Mouse (Mus musculus): ENCODE data around the gene Ift122. TPM values are rescaled to one million over a fixed set of nuclear protein-coding genes. Genes with fewer than 3 reads are reported as not detected.
A peak's percentile ranks its signal among the peaks of the same experiment; 100 is the strongest.

Ift122 gene
- 1 to 10 TPM; 6.5 to 7.4 TPM for total RNA-seq (2021)
- long read RNA-seq, experiment 1, full-length matches to known transcripts, result 7 of 11 reads
- long read RNA-seq, experiment 1, partial matches to known transcripts, result 3 of 11 reads
- long read RNA-seq, experiment 1, other reads (novel, unspliced or antisense), result 1 of 11 reads
- long read RNA-seq, experiment 2, partial matches to known transcripts, result 1 of 3 reads
- long read RNA-seq, experiment 2, other reads (novel, unspliced or antisense), result 2 of 3 reads

DNA sequence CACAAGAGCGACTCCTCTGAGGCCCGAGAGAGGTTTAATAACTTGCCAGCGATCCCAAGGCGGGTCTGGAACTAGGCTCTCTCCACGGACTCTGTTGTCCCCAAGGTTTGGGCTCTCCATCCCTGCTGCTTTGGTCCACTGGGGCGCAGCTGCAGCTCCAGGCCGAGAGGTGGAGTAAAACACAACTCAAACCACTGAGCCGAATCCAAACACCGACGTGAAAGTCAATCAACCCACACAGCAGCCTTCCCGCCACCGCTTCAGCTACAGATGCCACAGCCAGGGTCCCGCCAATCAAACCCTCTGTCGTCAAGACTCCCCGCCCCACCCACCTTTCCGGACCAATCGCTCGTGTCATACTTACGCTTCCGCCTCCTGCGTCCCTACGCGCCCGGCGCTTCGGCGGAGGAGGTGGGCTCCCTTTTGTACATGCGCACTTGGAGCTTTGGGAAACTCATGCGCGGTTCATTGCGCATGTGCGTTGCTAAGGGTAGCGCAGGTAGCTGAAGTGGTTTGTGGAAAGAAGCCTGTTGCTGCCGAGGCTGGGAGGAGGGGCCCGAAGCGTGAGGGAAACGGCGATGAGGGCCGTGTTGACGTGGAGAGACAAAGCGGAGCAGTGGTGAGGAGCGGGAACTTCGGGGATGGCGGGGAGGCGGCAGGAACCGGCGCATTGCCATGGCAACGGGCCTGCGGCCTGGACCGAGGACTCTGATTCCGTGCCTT lies at the start of gene Ift122, which contains the start of gene Mbd4:
Gene Ift122, plus strand, starts transcription at position 380 of the 723 bp plus-strand sequence.
Gene Mbd4, minus strand, starts transcription at position 281 of the 723 bp plus-strand sequence.
- peak; percentile 97 to 99 for DNase-seq

DNA sequence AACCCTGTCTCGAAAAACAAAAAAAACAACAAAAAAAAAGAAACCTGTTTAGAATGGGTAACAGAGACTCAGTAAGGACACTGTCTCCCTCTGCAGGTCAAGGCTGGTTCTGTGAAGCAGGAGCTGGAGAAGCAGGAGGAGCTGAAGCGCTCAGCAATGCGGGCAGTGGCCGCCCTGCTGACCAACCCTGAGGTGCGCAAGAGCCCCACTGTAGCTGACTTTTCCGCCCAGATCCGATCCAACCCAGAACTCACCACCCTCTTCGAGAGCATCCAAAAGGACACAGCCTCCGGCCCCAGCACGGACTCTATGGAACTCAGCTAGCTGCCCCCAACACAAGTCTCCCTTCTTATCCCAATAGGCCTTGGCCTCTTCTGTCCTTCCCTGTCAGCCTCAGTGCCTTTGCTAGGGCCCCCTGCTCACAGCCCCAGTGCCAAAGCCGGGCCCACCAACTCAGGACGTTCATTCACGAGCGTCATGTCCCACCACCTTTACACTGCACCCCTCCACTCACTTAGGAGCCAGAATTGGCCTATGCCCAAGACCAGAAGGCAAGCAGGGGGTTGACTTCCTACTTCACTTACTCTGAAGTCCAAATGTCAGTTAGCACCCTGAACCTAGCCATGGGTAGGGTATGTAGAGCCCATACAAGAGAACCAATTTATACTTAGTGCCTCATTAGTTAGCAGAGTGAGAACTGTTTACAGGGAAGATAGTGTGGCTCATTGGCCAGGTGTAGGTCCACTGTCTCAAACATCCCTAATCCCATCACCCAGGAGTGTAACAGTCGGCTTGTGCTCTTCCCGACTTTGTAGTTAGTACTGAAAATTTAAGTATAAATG lies 49.5 kb upstream of the Ift122 start:
- DNase-seq, result peak; percentile 55 to 81

DNA sequence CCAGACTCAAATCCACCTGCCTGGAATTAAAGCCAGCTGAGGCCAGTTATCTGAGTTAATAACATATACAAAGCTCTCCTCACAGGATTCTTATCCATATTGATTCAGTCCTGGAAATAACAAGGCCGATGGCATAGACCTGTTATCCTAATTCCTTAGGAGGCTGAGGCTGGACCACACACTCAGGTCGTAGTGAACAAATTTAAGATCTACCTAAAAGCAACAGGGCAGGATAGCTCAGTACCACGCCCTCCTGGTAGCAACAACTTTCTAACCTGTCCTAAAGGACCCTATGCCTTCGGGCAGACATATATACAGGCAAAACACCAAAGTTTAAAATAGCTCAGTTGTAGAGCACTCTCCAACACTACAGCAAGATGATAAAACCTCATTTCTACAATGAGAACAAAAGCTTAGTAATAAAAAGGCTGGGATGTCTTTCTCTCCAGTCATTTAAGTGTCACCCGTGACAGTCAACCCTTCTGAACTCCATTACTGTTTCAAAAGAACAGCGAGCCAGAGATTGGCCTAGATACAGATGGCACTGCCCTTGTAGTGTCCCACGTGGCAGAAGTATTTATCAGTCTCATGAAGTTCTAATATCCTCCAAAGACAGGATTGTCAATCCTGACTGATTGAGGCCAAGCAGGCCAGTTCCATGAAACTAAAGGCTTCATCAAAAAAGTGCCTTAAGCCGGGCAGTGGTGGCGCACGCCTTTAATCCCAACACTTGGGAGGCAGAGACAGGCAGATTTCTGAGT lies 48.7 kb upstream of the Ift122 start:
- no peak for DNase-seq

- no peak for DNase-seq
These were observed 45.6 kb upstream of the Ift122 start for GRCm38 (mm10) chr6:115807464-115808195.

- DNase-seq, result no peak
These were observed 45.1 kb upstream of the Ift122 start for GRCm38 (mm10) chr6:115808196-115808487.

DNA sequence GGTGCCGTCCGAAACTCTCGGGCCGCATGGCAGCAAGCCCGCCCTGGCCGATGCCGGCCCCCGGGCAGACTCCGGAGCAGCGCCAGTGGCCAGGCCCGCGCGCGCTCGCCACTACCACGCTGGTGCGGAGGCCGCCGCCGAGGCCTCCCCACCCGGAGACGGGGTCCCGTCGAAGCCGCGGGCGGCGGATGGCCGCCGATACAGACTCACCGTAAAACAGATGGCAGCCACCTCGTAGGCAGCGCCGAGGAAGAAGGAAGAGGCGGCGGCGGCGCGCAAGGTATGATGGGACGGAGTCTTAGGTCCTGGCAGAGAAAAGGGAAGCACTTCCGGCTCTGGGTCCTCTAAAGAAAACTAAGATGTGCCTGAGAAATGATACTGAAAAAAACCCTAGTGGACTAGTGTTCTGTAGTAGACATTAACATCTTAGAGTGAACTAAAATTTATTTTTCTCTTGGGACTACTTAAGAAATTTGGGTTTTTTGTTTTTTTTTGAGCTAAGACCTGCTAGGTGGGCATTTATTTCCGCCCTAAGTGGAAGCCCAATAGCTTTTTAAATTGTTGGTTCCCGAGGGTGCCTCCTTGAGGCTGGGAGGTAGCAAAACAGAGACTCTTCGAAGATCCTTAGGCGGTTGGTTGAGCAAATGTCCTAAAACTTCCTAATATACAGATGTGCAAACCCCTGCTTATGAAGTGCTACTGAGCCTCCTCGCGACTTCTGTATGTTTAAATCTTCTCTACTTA lies 44.6 kb upstream of the Ift122 start, which contains the start of gene Rpl32:
Gene Rpl32, minus strand, starts transcription at position 260 of the 744 bp plus-strand sequence.
- DNase-seq, result peak; percentile 92 to 93

- no peak for DNase-seq
These were observed 41.7 kb upstream of the Ift122 start for GRCm38 (mm10) chr6:115811606-115812005.

GRCm38 (mm10) chr6:115814104-115814503 lies 39.2 kb upstream of the Ift122 start:
- peak; percentile 80 to 81 for DNase-seq

DNA sequence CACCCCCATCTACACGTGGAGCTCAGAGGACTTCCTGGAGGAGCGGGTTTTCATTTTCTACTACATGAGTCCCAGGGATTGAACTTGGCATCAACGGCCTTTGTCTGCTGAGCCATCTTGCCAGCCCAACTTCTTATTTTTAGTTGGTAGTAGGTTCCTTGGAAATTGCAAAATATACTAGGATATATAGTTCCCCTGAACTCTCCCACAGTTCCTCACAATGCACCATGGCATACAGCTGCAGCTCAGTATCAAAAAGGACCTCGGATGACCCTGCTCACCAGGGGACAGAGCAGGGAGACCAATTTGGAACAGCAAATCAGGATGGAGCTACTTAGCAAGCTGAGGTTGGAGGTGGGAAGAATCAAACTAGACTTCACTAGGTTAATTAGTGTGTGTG lies 38.2 kb upstream of the Ift122 start:
- DNase-seq, result no peak

- no peak for DNase-seq
These were observed 35.1 kb upstream of the Ift122 start for GRCm38 (mm10) chr6:115818129-115818528.

GRCm38 (mm10) chr6:115821216-115821993 lies 31.9 kb upstream of the Ift122 start:
- no peak for DNase-seq

GRCm38 (mm10) chr6:115823850-115824464 lies 29.3 kb upstream of the Ift122 start:
- DNase-seq, result peak; percentile 44 to 63

DNA sequence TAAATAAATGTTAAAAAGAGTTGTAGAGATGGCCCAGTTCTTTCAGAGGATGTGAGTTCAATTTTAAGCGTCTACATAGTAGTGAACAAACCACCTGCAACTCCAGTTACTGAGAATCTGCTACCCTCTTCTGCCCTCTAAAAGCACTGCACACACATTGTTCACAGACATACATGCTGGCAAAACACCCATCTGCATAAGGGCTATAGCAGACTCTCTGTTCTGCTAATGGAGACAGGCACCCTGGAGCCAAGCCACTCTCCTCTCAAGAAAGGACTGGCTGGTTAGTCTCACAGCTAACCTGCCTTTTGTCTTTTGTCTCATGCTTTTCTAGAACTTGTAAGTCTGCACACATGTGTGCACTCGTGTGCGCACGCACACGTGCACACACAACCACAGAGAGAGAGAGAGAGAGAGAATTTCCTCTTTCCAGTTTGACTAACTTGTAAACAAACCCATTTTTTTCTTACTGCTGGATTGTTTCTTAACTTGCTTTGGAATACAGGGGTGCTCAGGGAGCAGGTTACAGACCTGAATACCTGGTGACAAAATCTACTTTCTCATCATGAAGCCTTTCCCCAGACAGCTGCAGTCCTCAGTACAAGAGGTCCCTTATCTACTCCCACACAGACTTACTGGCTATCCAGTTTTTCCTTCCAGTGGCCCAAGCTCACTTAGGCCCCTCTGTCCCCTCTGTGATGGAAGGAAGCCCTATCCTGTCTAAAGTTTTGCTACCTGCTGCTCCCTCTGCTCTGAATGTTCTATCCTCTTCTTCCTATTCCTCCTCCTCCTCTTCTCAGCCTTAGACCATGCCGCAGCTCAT lies 22.3 kb upstream of the Ift122 start:
- no peak for DNase-seq

DNA sequence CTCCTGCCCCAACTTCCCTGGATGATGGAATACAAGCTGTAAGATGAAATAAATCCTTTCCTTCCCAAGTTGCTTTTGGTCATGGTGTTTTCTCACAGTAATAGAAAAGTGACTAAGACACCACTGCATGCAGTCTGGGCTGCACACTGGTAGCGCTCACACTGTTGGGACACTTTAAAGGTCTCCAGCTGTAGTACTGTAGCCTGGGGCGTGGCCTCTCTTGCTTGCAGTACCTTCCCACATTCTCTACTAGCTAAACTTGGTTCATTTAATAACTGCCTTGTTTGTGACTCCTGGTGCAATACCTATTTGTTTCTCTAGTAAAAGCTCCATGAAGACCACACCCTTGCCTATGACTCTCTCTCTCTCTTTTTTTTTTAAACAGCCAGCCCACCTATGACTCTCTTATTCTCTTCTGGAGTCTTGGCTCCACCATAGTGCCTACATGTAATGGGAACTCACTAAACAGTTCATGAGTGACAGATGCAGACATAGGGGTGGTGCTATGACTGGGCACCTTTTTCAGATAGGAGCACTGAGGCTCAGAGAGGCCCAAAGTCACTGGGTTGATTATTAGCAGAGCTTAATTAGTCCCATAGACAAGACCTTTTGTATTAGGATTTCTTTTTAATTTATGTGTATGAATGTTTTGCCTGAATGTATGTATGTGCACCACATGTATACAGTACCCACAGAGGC lies 21.0 kb upstream of the Ift122 start:
- no peak for DNase-seq

- no peak for DNase-seq
These were observed 19.4 kb upstream of the Ift122 start for GRCm38 (mm10) chr6:115833861-115834260.

DNA sequence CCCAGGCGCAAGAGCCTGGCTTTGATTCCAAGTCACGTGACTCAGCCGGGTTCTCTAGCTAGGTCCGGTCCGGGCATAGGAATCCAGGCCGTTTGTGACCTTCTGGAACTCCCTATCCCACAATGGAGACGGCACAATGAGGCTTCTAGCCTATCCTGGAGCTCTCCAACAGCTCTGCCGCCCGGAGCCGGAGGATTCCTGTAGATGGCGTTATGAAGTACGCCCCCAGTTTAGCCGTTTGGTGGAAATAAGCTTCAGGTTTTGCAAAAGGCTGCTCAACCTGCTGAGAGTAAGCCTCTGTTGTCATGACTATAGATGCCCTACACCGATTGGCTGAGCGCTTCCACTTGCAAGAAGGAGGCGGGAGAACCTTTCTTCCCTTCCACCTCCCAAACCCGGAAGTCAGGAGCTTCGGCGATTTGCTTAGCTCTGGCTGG lies 15.1 kb upstream of the Ift122 start, which contains the start of gene Efcab12:
Gene Efcab12, minus strand, starts transcription at position 252 of the 437 bp plus-strand sequence.
- peak; percentile 71 to 77 for DNase-seq

DNA sequence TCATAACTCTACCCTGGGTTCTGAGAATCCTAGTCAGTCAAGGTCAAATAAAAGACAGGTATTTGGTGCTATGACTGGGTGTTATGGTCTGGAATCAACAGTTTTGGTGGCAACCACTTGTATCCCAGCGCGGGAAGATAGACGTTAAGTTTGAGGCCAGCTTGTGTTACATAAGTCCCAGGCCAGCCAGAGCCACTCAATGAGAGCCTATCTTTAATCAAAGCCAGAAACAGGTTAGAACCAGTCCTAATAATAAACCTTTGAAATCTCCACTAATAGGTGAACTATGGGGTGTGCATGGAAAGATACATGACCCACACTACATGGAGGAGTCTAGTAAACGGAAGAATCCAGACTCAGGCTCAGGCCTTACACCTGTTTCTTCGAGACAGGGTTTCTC lies 14.5 kb upstream of the Ift122 start:
- no peak for DNase-seq

- no peak for DNase-seq
These were observed 8.3 kb upstream of the Ift122 start for GRCm38 (mm10) chr6:115845006-115845405.

Measured in heart, adult 18-20 months (tissue).